Mouse (Mus musculus): Measurements from ENCODE around the gene Enam. TPM values are rescaled to one million over a fixed set of nuclear protein-coding genes. Genes with fewer than 3 reads are reported as not detected.

The Enam gene
- not detected in 2 replicates for polyA plus RNA-seq (2015; fragmentation: Nextera tagmentation; extraction: Ambion mirVana)

DNA sequence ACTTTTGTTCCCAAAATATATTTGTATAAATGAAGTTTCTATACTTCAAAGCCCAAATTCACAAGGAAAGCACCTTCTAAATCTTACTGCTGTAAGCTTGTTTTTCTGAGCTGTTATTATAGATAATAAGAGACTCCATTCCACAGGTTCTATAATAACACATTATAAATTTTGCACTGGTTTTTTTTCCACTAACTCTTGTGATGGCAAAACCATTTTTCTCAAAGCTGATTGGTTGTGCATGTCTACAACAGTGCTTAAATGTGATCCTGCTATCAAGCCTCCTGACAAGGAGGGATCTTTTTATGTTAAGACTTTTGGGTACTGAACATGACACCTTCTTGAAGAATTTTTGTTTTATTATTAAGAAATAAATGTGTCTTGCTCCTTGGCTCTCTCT lies at the start of gene Enam:
Gene Enam (plus strand): TSS at position 301 of the 400 bp plus-strand sequence.

DNA sequence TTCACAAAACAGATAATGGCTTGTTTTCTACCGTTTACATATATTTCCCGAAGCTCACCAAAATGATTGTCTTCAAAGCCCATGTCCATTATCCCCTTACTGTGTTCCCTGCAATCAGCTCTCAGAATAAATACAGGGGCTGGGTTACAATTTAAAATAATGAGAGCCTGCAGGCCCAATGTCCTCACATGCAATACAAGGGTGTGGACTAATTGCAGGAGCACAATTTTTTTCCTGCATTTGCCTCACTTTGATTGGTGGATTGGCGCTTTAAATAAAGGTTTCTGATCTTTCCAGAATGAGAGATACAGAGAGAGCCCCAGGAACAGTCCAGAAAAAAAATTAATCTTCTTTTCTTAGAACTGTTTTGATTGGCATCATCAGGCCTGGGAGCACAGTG lies 32.1 kb upstream of the Enam start, which contains the start of gene Ambn:
Gene Ambn (plus strand): TSS at position 301 of the 400 bp plus-strand sequence.

DNA sequence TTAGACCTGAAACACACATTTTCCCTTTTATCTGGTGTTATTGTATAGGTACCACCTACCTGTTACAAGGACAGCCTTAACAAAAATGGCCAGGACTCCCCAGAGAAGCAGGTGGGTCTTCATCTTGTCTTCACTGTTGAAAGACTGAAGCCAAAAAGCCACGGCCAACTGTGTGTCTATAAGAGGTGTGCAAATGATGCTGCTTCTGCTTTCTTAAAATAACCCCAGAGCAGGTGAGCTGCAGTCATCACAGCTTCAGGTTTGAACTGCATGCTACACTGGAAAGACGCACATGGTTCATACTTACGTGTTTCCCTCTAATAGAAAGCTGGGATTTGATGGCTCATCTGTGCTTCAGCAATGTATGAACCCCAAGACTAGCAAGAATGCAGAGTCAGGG lies 39.9 kb downstream of the Enam start, which contains the start of gene Jchain:
Gene Jchain (minus strand): TSS at position 235 of the 400 bp plus-strand sequence.

DNA sequence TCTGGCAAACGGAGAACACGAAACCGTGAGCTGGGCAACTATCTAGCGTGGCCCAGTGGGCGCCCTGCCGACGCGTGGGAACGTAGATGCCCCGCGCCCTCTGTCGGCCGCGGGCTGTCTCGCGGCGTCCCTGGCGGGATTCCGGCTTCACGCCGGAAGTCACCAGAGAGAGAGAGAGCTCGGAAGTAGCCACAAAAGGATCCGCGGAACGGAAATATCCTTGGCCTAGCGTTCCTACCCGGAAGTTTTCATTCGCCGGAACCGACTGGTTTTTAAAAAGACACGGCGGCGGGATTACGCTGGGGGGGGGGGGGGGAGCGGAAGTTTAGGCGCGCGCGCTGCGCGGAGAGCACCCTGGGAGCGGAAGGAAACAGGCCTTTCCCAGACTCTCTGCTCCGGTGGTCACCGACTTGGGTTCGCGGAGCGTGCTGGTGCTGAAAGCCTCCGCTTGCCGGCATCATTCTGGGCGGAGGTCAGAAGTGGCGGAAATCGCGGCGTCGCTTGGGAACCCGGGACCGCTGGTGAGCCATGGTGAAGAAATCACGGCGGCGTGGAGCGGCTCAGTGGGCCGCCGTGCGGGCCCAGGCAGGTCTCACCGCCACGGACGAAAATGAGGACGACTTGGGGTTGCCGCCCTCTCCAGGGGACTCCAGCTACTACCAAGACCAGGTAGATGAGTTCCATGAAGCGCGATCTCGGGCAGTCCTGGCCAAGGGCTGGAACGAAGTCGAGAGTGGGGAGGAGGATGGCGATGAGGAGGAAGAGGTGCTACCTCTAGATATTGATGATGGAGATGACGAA lies 66.5 kb downstream of the Enam start, which contains the start of gene Utp3:
Gene Utp3 (plus strand): TSS at position 377 of the 801 bp plus-strand sequence.

Other genes with a start within 250 kb of the Enam start
- gene Gm7714, start 219.1 kb upstream of the Enam start, polyA plus RNA-seq (2015; fragmentation: Nextera tagmentation; extraction: Ambion mirVana), result not detected in 2 replicates
- not detected in 2 replicates for gene Prol1, start 170.7 kb upstream of the Enam start, polyA plus RNA-seq (2015; fragmentation: Nextera tagmentation; extraction: Ambion mirVana)
- not detected in 2 replicates for gene Amtn, start 111.9 kb upstream of the Enam start, polyA plus RNA-seq (2015; fragmentation: Nextera tagmentation; extraction: Ambion mirVana)
- gene Ambn, start 32.0 kb upstream of the Enam start, polyA plus RNA-seq (2015; fragmentation: Nextera tagmentation; extraction: Ambion mirVana), result not detected in 2 replicates
- 0.24 TPM in 1 of 2 replicates, not detected in the other for gene Jchain, start 39.9 kb downstream of the Enam start, polyA plus RNA-seq (2015; fragmentation: Nextera tagmentation; extraction: Ambion mirVana)
- 43.5 and 45.1 TPM in 2 replicates for gene Utp3, start 66.5 kb downstream of the Enam start, polyA plus RNA-seq (2015; fragmentation: Nextera tagmentation; extraction: Ambion mirVana)
- gene Rufy3, start 77.1 kb downstream of the Enam start, polyA plus RNA-seq (2015; fragmentation: Nextera tagmentation; extraction: Ambion mirVana), result 4.5 and 5.1 TPM in 2 replicates
- gene Grsf1, start 188.2 kb downstream of the Enam start, polyA plus RNA-seq (2015; fragmentation: Nextera tagmentation; extraction: Ambion mirVana), result 36.8 and 37.5 TPM in 2 replicates
- gene Mob1b, start 232.9 kb downstream of the Enam start, polyA plus RNA-seq (2015; fragmentation: Nextera tagmentation; extraction: Ambion mirVana), result 7.7 and 8.9 TPM in 2 replicates

All from spleen, postnatal 0 days (tissue).